Mouse (Mus musculus): ENCODE data around the gene C130026I21Rik.

DNA sequence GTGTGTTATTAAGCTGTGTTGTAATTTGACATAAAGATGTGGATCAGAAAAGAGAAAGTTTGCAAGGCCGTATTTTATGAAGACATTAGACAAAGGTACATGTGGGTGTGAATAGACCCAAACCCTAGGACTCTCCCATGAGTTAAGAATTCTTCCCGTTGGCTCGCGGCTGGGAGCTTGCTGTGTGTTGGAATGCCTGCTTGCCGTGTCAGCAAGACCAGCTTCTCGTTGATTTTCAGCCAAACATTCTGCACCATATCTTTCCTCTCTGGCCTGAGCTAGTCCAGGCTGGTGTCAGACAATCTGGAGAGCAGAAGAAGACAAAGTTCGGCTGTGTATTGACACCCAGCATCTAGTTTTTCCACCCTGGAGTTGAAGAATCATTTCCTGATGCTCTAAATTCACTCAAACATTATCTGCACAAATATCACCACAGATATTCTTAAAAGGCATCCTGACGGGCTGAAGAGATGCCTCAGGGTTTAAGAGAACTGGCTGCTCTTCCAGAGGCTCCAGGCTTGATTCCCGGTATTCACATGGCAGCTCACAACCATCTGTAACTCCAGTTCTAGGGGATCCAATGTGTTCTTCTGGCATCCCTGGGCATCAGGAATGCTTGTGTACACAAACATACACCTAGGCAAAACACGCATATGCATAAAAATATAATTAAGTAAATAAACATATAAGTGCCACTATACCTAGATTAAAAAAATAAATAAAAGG is 317.7 kb downstream of the C130026I21Rik start:
- TF ChIP-seq ZNF384 (IDR thresholded peaks at IDR 0.05; ENCODE audit: low read depth, low read length) (no peak), CHD2 (IDR thresholded peaks at IDR 0.05; ENCODE audit: low read depth, low read length) (no peak), ZC3H11A (IDR thresholded peaks at IDR 0.05; ENCODE audit: borderline replicate concordance, low read depth, low read length) (no peak), MAFK (IDR thresholded peaks at IDR 0.05; ENCODE audit: insufficient read depth, low read depth, low read length) (no peak)

Data from ES-E14 (cell line).